Mouse (Mus musculus): ENCODE measurements around the gene Clec3b. TPM values are rescaled to one million over a fixed set of nuclear protein-coding genes. Genes with fewer than 3 reads are reported as not detected.

The Clec3b gene
- total RNA-seq, 2 experiments from 2014 or later: 36.8 to 42.0 TPM

DNA sequence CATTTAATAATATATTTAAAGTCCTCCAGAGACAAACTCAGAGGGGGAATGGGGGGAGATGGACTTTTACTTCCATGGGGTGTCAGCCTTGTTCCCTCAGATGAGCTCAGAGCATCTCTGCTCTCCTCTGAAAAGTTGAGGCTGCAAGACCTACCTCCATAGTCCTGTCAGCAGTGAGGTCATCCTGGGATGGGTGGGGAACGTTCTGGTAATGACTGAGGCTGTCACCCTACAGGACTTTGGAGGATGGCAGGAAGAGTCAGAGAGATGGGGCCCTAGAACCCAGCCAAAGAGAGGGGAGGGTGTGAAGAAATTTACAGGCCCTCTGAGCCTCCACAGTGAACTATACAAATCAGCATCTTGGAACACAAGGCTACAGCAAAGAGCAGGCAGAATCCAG is 815 bp downstream of the Clec3b start:
- DNase-seq: peak in 1 of 2 experiments; percentile 47
- intact Hi-C loops (cut with DNase I): loop anchor here (10.0 kb wide), 1 partner anchor 273 kb away; no protein-coding TSS in a partner anchor

DNA sequence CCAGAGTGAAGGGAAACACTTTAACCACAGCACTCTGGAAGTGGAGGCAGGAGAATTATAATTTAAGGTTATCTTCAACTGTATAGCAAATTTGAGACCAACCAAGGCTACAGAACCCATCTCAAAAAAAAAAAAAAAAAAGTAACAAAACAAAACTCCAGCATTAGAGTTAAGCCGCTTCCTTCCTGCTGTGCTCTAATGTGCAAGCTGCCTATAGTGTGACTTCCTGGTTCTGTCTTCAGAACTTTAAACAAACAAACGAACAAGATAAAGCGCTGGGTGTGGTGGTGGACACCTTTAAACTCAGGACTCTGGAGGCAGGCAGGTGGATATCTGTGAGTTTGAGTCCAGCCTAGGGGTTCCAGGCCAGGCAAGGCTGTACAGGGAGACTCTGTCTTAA is 1.3 kb downstream of the Clec3b start:
- no peak for DNase-seq
- intact Hi-C loops (cut with DNase I): loop anchor here (10.0 kb wide), 1 partner anchor 273 kb away; no protein-coding TSS in a partner anchor

DNA sequence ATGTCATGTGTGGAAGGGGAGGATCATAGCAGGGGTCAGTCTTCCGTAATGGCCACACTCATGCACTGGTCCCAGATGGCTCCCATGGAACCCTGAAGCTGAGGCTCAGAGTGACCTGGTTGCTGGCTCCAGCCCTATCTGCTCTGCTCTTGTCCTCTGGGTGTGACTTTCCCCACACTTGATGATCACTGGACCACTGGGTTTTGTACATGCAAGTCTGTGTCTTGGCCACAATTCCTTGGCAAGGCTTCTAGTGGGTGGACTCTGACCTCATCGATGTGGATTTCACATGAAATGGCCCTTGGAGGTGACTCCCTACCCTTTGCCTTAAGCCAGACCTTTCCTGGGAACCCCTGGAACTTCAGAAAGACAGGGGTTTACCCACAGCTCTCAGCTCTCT is 2.4 kb downstream of the Clec3b start:
- intact Hi-C loops (cut with DNase I): loop anchor here (10.0 kb wide), 1 partner anchor 272 kb away; no protein-coding TSS in a partner anchor
- peak in 1 of 2 experiments; percentile 49 for DNase-seq

DNA sequence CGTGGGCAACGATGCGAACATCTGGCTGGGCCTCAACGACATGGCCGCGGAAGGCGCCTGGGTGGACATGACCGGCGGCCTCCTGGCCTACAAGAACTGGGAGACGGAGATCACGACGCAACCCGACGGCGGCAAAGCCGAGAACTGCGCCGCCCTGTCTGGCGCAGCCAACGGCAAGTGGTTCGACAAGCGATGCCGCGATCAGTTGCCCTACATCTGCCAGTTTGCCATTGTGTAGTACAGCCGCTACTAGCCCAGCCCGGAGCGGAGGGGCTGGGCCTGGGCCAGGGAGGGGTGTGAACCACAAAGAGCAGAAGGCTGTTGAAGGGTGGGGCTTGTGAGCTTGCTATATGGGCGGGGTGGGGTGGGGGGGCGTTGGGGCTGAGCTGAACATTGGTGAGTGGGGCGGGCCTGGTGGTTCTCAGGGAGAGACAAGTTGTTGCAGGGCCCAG is 6.2 kb downstream of the Clec3b start:
- peak; percentile 67 to 76 for DNase-seq
- intact Hi-C loops (cut with DNase I): loop anchor here (10.0 kb wide), 1 partner anchor 268 kb away; no protein-coding TSS in a partner anchor

DNA sequence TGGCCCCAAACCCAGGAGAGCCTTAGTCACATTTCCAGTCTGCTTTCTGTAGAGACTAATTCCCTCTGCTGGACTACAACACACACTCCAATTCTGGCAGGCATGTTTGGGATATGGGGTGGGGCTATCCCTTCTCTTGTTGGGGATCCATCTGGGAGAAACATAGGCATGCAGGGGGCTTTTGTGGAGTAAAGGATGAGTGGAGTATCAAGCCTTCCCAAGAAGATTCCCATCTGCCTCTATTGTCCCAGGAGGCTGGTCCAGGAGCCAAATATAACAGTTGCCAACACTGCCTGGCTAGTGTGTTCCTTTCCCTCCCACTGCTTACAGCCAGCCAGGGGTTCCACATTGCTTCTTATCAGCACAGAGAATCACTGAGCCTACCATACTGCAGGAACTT is 7.0 kb downstream of the Clec3b start:
- peak; percentile 47 to 64 for DNase-seq
- intact Hi-C loops (cut with DNase I): loop anchor here (2.0 to 10.0 kb wide), 2 partner anchors 95 to 267 kb away; no protein-coding TSS in a partner anchor

DNA sequence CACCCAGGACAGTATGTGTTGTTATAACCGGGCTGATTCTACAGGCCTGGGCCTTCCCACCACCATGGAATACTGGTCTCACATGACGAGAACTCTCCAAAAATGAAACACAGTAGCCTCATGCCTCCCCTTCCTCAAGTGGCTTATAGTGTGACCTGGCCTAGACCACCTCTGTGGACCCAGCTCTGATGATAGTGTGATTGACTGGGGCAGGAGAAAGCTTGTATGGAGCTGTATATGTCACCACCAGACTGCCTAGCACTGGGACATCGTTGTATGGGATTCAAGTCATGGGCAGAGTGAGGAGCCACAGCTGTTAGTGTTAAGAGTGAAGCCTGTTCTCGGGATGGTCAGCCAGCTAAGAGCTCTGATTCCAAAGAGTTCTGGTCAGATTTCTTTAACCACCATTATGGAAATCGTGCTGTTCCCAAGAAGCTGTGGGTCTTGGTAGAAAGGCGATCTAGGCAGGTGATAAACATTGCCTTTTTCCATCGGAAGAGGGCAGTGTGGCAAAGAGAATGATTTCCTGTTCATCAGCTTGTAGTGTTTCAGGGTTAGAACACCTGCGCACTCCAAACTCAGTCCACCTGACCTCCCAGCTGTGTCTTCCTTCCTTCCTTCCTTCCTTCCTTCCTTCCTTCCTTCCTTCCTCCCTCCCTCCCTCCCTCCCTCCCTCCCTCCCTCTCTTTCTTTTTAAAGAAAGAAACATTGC is 7.5 kb downstream of the Clec3b start:
- no peak for DNase-seq
- intact Hi-C loops (cut with DNase I): loop anchor here (2.0 to 10.0 kb wide), 2 partner anchors 95 to 267 kb away; no protein-coding TSS in a partner anchor

DNA sequence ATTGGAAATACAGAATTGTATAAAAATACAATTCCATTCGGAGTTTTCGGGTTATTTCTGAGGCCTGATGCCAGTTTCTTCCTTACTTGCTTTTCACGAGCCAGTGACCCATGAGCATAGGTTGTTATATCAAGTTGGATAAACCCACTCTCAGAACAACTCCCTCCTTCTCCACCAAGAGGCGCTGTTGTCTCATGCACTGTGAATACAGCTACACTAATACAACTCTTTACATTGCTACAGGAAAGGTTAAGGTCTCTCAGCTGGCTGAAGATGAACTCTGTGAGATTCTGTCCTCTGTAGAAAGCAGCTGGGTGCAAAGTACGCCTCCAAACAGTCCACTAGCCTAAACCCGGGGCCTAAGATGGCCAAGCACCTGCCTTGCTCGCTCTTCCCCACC is 8.6 kb downstream of the Clec3b start:
- DNase-seq: peak in 1 of 2 experiments; percentile 38
- intact Hi-C loops (cut with DNase I): loop anchor here (2.0 to 10.0 kb wide), 2 partner anchors 93 to 265 kb away; no protein-coding TSS in a partner anchor

DNA sequence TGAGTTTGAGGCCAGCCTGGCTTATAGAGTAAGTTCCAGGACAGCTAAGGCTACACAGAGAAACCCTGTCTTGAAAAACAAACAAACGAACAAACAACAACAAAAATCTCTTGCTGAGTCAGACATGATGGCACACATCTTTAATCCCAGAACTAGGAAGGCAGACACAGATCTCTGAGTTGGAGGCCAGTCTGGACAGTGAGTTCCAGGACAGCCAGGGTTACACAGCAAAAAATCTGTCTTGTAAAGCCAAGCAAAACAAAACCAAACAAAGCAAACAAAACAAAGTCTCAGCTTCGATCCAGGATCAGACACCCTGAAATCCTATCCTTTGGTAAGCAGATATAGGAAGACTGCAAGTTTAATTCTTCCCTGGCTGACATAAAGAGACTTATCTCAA is 11.0 kb downstream of the Clec3b start:
- no peak for DNase-seq
- intact Hi-C loops (cut with DNase I): no loop called here

DNA sequence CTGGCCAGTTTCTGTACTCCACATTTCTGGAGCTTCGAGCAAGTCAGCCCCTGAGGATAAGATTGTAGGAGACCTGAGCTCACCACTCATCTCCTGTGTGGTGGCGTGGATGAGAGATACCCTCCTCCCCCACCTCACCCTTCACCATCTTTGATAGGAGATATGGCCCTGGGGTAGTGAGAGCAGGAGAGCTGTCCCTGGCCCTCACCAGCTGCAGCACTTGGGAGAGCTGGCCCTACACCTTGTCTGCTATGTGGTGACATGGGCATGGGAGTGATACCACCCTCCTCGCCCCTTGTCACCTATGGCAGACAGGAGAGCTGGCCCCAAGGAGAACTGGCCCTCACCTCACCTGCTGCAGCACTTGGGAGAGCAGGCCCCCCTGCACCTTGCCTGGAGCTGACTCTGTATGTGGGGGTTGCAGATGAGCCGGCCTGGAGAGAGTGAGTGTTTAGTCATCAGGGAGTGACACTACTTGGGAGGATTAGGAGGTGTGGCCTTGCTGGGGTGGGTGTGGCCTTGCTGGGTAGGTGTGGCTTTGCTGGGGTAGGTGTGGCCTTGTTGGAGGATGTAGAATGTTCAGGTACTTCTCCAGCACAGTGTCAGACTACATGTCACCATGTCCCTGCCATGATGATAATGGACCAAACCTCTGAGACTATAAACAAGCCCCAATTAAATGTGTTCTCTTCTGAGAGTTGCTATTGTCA is 12.4 kb downstream of the Clec3b start:
- DNase-seq: no peak
- intact Hi-C loops (cut with DNase I): no loop called here

DNA sequence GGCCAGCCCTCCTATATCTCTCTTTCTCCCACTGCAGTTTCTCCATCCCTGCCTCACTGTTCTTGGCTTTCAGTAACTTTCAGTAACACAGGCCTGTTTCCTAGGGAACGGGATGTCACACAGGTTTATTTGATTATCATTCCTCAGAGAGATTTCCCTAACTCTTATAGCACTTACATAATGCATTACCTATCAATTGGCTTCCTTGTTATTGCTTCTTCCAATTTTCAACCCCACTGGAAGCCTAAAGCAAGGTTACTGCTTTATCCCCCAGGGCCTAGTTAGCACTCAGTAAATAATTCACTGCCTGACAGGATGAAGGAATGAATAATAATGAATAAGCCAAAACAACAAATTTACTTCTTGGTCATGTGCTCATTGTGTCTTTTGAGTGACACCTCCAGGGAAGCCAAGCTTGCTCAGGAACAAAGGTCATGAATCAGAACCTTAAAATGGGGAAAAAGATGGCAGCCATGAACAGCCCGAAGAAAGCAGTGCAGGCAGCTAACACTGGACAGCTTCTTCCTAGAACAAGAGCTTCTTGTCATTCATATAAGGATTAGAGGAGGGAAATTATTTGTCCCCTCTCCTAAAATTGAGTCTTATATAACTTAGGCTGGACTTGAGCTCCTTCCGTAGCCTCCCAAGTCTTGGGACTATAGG is 15.2 kb downstream of the Clec3b start:
- no peak for DNase-seq
- intact Hi-C loops (cut with DNase I): no loop called here

DNA sequence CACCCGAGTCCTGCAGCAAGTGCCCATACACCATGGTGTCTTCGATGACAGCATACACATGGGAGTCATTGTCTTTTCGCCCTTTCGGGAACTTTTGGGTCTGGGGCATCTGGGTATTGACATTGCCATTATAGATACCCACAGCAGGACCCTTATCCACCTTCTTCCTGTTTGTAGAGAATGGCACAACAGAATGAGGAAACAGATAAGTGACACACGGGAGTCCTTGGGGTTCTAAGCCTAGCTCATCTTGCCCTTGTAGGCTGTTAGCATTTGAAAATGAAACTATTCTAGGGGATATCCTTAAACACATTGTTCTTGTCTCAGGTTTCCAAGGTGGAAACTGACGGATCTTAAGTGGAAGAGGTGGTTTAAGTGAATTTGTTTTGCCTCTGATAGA is 23.0 kb downstream of the Clec3b start:
- intact Hi-C loops (cut with DNase I): no loop called here

DNA sequence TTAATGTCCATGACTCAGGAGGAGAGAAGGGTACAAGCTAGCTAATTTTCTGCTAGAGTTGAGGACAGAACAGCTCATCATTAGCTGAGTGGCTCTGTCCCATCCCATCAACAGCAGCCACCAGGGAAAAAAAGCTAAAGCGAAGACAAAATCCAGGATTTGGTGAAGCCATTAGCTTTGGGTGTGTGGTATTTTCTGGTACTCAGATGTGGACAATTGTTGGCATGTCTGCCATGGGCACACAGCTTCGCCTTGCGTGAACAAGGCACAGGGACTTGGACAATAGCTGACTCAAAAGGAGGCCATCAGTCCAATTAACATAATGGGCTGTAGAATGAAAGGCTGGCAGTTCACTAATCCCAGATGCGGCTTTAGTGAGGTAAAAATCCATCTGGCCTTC is 23.6 kb downstream of the Clec3b start:
- no peak for DNase-seq
- intact Hi-C loops (cut with DNase I): no loop called here

More for the DNA sequence above, 23.0 kb downstream of the Clec3b start:
- no peak for DNase-seq

DNA sequence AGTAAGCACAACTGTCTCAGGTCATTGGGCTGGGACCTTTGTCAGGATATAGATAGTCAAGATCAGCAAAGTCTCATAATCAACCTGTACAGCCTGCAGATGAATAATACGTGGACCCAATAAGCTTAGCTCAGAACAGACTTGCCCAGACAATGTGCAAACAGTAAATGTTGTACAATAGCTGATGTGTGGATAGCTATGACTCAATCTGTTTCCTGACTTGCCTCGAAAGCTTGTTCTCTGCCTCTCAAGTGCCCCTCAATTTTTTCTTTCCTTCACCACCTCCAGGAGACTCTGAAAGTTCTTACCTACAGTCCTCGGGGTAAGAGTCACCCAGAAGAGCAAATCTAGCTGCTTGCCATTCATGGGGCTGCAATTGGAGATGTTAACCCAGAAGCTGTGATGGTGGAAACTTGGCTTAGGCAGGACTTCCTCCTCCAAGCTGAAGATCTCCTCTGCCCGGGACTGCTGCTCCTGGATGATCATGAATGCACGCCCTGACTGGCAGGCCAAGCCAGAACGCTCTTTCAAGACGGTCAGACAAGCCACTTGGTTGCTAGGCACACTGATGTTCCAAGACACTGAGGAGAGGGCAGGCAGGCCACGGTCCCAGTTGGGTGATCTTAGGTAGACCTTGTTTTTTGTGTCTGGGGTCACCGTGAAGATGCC is 26.8 kb downstream of the Clec3b start:
- intact Hi-C loops (cut with DNase I): no loop called here
- no peak for DNase-seq

DNA sequence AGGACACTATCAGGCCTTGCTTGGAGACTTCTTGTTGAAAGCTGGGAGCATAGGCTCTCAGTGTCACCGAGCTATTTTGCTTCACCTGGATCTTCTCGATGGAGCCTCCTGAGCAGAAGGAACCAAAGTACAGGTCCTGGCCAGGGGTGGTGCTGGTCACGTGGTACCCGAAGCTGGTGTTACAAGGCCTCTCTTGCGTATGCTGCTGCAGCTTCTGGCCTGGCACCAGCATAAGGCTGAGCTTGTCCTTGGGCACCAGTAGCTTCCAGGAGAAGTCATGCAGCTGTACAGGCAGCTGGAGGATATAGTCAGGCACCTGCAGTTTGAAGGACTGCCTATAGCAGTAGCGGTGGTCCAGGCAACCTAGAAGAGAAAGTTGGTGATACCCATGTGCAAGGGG is 29.3 kb downstream of the Clec3b start:
- no peak for DNase-seq
- intact Hi-C loops (cut with DNase I): no loop called here

DNA sequence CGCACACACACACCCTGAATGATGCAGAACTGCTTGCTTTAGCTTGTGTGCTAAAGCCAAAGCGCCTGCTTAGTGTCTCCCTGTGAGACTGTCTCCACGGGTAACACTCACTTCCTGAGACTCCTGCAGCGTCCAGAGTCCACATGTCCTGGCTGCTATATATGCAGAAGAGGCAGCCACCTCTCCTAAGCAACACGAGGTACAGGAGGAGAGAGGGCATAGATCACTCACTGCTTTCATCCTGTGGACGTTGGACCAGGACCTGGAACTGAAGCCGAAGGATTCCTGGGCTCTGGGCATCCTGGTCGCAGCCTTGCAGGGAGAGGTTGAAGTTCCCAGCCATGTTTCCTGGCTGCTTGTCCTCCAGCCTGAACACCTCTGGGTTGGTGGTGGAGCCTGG is 32.5 kb downstream of the Clec3b start:
- DNase-seq: no peak

DNA sequence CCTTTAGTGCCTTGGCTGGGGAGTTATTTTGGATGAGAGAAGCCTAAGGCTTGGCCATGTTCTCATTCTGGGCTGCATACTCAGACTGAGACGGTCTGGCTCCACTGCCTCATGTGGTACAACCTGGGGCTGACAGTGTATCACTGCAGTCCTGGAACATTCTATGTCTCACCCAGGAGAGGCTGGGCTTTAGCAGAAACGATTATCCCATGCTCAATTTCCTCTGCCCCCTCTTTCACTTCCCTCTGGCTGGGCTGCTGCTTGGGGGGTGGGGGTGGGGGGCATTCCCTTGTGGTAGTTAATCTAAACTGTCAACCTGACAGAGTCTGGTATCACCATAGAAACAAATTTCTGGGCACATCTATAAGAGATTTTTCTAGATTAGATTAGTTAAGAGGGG is 34.8 kb downstream of the Clec3b start:
- intact Hi-C loops (cut with DNase I): no loop called here
- DNase-seq: no peak

More for the DNA sequence above, 32.5 kb downstream of the Clec3b start:
- intact Hi-C loops (cut with DNase I): no loop called here

DNA sequence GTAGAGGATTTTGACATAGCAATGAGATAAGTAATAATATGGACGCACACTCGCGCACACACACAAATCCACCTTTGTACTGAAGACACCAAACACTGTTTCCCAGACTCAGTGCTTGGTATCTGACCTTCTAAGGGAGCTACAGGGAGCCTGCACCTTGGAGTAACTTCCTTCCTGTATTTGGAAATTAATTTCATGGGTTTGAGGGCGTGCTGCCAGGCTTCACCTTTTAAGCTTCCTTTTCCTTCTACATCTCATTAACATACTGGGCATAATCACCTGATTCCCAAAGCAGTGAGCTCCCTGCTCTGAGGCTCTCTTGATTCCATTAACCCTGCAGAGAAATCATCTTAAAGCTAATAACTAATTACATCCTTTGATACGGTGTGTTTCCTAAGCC is 35.4 kb downstream of the Clec3b start:
- DNase-seq: no peak
- intact Hi-C loops (cut with DNase I): no loop called here

DNA sequence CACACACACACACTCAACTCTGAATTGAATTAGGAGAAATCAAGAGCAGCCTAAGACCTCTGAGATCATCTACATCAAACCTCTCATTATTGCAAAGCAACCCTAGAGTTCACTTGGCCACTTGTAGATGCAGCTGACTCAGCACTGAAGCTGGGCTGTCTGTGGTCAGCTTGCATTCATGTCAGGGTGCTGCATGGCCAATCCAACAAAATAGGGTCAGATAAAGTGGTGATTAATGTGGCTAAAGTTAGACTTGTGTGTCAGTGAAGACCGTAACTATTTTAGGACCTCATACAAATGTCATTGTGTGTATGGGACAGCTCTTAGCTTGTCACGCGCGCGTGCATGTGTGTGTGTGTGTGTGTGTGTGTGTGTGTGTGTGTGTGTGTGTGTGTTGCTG is 36.8 kb downstream of the Clec3b start:
- no peak for DNase-seq
- intact Hi-C loops (cut with DNase I): no loop called here

DNA sequence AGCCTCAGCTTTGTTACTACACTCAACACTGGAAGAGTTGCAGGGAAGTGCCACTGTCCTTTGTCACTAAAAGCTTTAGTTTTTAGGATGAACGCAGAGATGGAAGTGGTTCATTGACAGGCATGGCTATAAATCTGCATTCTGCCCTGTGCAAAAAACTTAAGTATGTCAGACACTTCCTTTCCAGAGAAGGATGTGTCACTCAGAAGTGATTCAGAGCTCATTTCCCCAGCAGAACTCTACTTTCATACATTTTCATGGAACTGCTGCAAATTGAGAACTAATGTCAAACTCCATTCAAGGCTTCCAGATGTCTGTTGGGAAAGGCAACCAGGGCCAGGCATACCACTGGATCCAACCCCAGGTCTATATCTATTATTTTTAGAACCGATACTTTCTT is 37.5 kb downstream of the Clec3b start:
- DNase-seq: no peak
- intact Hi-C loops (cut with DNase I): no loop called here

DNA sequence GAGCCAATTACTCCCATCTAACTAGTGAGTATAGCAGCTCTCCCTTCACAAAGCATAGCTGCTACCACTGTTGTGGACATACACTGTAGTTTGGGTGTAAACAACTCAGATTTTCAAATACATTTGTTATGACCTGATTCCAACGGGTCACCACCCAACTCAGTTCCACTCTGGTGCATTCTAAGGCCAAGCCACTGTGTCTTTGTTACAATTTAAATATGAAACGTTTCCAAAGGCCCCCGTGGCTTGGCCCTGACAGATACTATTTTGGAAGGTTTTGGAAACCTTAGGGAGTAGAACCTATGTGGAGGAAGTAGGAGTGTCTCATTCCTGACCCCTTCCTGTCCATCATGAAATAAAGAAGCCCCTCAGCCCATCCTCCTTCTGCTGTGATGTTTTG is 49.4 kb downstream of the Clec3b start:
- intact Hi-C loops (cut with DNase I): loop anchor here (5.0 kb wide), 1 partner anchor 42 kb away; no protein-coding TSS in a partner anchor
- no peak for DNase-seq
